Mouse (Mus musculus): Measurements from ENCODE around the gene Wnt9b. TPM values are rescaled to one million over a fixed set of nuclear protein-coding genes. Genes with fewer than 3 reads are reported as not detected.
A peak's percentile ranks its signal among the peaks of the same experiment; 100 is the strongest.

The Wnt9b gene
- total RNA-seq (2021), result under 1 TPM; 0.70 to 0.75 TPM
- polyA plus RNA-seq (2012; rRNA removed), result 0.41 and 0.61 TPM in 2 replicates
- long read RNA-seq, full-length matches to known transcripts, result 1 of 1 reads
- long read RNA-seq, partial matches to known transcripts, result 0 of 1 reads
- long read RNA-seq, other reads (novel, unspliced or antisense), result 0 of 1 reads

DNA sequence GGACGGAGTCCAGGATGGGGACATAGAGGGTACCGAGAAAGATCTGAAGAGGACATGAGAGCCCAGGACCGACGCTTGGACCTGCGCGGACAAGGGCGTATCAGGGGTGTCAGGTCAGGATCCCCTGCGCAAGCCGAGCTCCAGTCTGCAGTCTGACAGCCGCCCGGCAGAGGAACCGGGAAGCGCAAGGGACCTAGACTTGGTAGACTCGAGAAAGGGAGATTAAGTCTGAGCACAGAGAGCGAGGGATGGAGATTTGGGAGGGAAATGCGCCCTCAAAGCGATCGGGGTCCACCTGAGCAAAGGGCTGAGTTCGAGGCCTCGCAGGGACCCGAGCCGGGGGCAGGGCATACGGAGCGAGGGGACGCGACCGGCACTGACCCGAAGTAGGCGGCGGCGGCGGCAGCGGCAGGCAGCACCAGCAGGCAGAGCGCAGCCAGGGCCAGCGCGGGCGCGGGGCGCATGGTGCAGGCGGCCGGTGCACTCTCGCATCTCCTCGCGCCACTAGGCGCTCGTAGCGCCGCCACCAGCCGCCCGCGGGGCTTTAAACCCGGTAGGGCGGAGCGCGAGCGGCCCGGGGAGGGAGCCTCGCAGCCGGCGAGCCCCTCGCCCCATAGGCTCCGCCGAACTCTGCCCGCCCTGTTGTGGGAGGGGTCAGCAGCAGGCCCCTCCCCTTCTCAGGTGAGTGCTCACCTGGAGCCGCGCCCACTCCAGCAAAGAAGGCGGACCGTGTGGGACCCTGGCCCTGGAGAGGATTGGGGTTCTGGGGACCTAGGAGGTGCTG lies at the start of gene Wnt9b:
TSS of gene Wnt9b (minus strand) at position 516 of the 784 bp plus-strand sequence.
- H3K9ac ChIP-seq (ENCODE audit: low read depth, low read length), result peak within 1 kb of the TSS; percentile 44
- H3K4me3 ChIP-seq, result peak within 1 kb of the TSS; percentile 39
- no peaks in the 10 kb centered on the region for H3K36me3 ChIP-seq (ENCODE audit: control insufficient read depth, insufficient read depth, low read length)
- no peaks in the 10 kb centered on the region for H3K4me1 ChIP-seq (ENCODE audit: control insufficient read depth, insufficient read depth, low read length)
- no peak for TF ChIP-seq EP300 (IDR thresholded peaks at IDR 0.05; ENCODE audit: insufficient read depth, low read depth, low read length)
- TF ChIP-seq POLR2A (IDR thresholded peaks at IDR 0.05; ENCODE audit: insufficient read depth, low read depth, low read length), result no peak
- no peak for TF ChIP-seq CTCF (IDR thresholded peaks at IDR 0.05)
- DNase-seq, result peak in 1 of 2 experiments; percentile 37
- H3K27me3 ChIP-seq (ENCODE audit: control insufficient read depth, insufficient read depth, low read length), result peaks cover 10% of the 10 kb centered on the region
- WGBS, result 1% methylated on average over 61 of the region's 68 CpGs
- no peak within 1 kb of the TSS for H3K27ac ChIP-seq
- intact Hi-C loops (cut with DNase I), result no loop called here
- no peaks in the 10 kb centered on the region for H3K79me2 ChIP-seq (replicated peaks; ENCODE audit: control insufficient read depth, insufficient read depth, low read length)

DNA sequence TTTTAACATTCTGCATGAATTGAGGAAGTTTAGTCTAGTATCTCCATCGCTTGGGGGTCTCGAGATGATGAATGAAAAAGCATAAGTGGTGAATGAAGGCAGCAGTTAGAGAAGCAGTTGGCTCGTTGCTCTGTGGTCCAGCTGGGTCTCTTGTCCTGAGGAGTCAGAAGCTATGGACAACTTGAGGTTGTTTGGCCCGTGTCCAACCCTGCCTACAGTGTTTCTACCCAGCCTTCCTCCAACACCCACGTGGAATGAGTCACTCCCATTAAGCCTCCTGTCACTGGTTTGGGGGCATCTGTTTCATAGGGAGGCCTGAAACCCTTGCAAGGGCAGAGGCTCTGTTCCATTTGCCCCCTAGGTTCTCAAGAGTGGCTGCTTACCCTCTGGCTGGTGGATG lies 40.3 kb upstream of the Wnt9b start:
- no peaks in the 10 kb centered on the region for H3K79me2 ChIP-seq (replicated peaks; ENCODE audit: control insufficient read depth, insufficient read depth, low read length)
- 50% methylated on average over 5 of the region's 5 CpGs for WGBS
- H3K9ac ChIP-seq (ENCODE audit: low read depth, low read length), result no peak overlapping the region
- no peaks in the 10 kb centered on the region for H3K36me3 ChIP-seq (ENCODE audit: control insufficient read depth, insufficient read depth, low read length)
- H3K27me3 ChIP-seq (ENCODE audit: control insufficient read depth, insufficient read depth, low read length), result no peaks in the 10 kb centered on the region
- H3K27ac ChIP-seq, result no peak overlapping the region
- intact Hi-C loops (cut with DNase I), result no loop called here
- H3K4me1 ChIP-seq (ENCODE audit: control insufficient read depth, insufficient read depth, low read length), result no peaks in the 10 kb centered on the region
- DNase-seq, result no peak
- no peak overlapping the region for H3K4me3 ChIP-seq
- TF ChIP-seq EP300 (IDR thresholded peaks at IDR 0.05; ENCODE audit: insufficient read depth, low read depth, low read length) (no peak), CTCF (IDR thresholded peaks at IDR 0.05) (no peak), POLR2A (IDR thresholded peaks at IDR 0.05; ENCODE audit: insufficient read depth, low read depth, low read length) (no peak)

DNA sequence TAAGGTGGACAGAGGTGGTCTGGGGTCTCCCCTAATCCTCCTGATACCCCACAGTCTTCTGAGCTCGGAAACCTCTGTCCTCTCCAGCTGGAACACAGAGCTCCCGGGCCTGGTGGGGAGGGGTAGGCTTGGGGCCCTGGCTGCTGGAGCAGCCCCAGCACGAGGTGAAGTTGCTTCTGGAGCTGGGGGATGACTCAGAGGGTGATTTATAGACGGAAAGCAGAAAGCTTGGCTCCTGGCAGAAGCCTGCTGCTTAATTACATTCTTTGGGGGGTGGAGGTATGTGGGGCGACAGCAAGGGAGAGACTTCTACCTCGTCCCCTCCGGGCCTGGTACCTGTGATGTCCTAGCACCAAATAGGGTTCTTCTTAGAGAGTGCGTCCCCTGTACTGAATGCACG lies 30.5 kb upstream of the Wnt9b start:
- Histone ChIP-seq H3K79me2 (replicated peaks; ENCODE audit: control insufficient read depth, insufficient read depth, low read length) (no peaks in the 10 kb centered on the region), H3K27ac (no peak overlapping the region), H3K4me1 (ENCODE audit: control insufficient read depth, insufficient read depth, low read length) (no peaks in the 10 kb centered on the region), H3K27me3 (ENCODE audit: control insufficient read depth, insufficient read depth, low read length) (peaks cover 2% of the 10 kb centered on the region; the same call in 1 of the 2 replicates), H3K9ac (ENCODE audit: low read depth, low read length) (no peak overlapping the region), H3K36me3 (ENCODE audit: control insufficient read depth, insufficient read depth, low read length) (no peaks in the 10 kb centered on the region), H3K4me3 (no peak overlapping the region)
- intact Hi-C loops (cut with DNase I), result no loop called here
- no peak for TF ChIP-seq POLR2A (IDR thresholded peaks at IDR 0.05; ENCODE audit: insufficient read depth, low read depth, low read length)
- no peak for TF ChIP-seq EP300 (IDR thresholded peaks at IDR 0.05; ENCODE audit: insufficient read depth, low read depth, low read length)
- TF ChIP-seq CTCF (IDR thresholded peaks at IDR 0.05), result no peak
- 56% methylated on average over 9 of the region's 9 CpGs for WGBS
- DNase-seq, result no peak

DNA sequence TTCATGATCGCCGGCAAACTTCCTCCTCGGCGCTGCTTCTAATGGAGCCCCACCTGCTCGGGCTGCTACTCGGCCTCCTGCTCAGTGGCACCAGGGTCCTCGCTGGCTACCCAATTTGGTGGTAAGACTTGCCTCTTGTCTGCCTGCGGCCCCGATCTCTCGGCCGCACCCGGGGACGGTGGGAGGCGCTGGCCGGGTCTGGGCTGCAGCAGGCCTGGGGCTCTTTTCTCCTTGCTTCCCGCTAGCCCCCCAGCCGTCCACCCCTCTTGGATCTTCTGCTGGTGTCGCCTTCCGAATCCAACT lies 24.6 kb upstream of the Wnt9b start:
- H3K79me2 ChIP-seq (replicated peaks; ENCODE audit: control insufficient read depth, insufficient read depth, low read length), result no peaks in the 10 kb centered on the region
- TF ChIP-seq POLR2A (IDR thresholded peaks at IDR 0.05; ENCODE audit: insufficient read depth, low read depth, low read length) (no peak), CTCF (IDR thresholded peaks at IDR 0.05) (no peak), EP300 (IDR thresholded peaks at IDR 0.05; ENCODE audit: insufficient read depth, low read depth, low read length) (no peak)
- H3K27me3 ChIP-seq (ENCODE audit: control insufficient read depth, insufficient read depth, low read length), result peaks cover 23% of the 10 kb centered on the region
- WGBS, result 1% methylated on average over 19 of the region's 19 CpGs
- H3K27ac ChIP-seq, result no peak overlapping the region
- no peaks in the 10 kb centered on the region for H3K4me1 ChIP-seq (ENCODE audit: control insufficient read depth, insufficient read depth, low read length)
- no peak overlapping the region for H3K9ac ChIP-seq (ENCODE audit: low read depth, low read length)
- DNase-seq, result no peak
- no peaks in the 10 kb centered on the region for H3K36me3 ChIP-seq (ENCODE audit: control insufficient read depth, insufficient read depth, low read length)
- intact Hi-C loops (cut with DNase I), result no loop called here
- H3K4me3 ChIP-seq, result no peak overlapping the region

DNA sequence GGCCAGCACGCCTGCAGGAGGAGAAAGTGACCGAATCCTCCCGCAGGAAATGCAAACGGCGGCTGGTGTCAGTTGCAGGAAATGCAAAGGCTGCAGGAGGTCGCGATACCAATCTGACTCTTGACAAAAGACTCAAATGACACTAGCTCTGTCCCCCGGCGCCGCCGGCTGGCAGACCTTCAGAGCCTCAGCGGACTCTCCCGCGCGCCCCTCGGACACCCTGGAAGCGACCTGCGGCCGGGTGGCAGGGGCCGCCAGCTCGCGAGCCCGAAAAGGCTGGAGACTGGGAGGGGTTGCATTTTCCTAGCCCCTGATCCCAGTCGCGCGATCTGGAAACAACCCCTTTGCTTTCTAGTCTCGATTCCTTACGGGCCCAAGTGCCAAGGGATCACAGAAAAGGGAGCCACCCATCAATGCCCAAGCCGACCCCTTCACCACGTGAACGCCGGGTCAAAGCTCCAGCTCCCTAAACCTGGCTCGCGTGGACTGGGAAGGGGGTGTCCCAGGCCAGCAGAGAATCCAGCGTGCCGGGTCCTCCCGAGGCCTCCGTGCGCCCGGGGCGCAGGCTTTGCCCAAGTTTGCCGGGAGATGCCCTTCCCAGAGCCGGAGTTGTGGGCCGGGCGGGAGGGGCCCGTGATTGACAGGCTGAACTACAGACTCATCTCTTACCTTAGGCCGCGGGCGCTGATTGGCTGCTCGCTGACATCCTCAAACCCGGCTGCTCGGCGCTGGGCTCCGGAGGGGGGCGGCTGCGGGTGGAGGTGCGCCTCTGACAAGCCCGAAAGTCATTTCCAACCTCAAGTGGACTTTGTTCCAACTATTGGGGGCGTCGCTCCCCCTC lies 24.0 kb upstream of the Wnt9b start, which contains the start of gene Wnt3:
TSS of gene Wnt3 (plus strand) at position 764 of the 841 bp plus-strand sequence.
- no peak within 1 kb of the TSS for H3K9ac ChIP-seq (ENCODE audit: low read depth, low read length)
- no peaks in the 10 kb centered on the region for H3K36me3 ChIP-seq (ENCODE audit: control insufficient read depth, insufficient read depth, low read length)
- H3K4me3 ChIP-seq, result no peak within 1 kb of the TSS; the same call in 1 of the 2 replicates
- intact Hi-C loops (cut with DNase I), result no loop called here
- H3K27ac ChIP-seq, result no peak within 1 kb of the TSS
- no peaks in the 10 kb centered on the region for H3K79me2 ChIP-seq (replicated peaks; ENCODE audit: control insufficient read depth, insufficient read depth, low read length)
- no peaks in the 10 kb centered on the region for H3K4me1 ChIP-seq (ENCODE audit: control insufficient read depth, insufficient read depth, low read length)
- WGBS, result under 1% methylated on average over 60 of the region's 60 CpGs
- TF ChIP-seq CTCF (IDR thresholded peaks at IDR 0.05) (no peak), POLR2A (IDR thresholded peaks at IDR 0.05; ENCODE audit: insufficient read depth, low read depth, low read length) (no peak), EP300 (IDR thresholded peaks at IDR 0.05; ENCODE audit: insufficient read depth, low read depth, low read length) (no peak)
- no peak for DNase-seq
- H3K27me3 ChIP-seq (ENCODE audit: control insufficient read depth, insufficient read depth, low read length), result peaks cover 23% of the 10 kb centered on the region
